Mouse (Mus musculus): Measurements from ENCODE around the gene Gm42417.

DNA sequence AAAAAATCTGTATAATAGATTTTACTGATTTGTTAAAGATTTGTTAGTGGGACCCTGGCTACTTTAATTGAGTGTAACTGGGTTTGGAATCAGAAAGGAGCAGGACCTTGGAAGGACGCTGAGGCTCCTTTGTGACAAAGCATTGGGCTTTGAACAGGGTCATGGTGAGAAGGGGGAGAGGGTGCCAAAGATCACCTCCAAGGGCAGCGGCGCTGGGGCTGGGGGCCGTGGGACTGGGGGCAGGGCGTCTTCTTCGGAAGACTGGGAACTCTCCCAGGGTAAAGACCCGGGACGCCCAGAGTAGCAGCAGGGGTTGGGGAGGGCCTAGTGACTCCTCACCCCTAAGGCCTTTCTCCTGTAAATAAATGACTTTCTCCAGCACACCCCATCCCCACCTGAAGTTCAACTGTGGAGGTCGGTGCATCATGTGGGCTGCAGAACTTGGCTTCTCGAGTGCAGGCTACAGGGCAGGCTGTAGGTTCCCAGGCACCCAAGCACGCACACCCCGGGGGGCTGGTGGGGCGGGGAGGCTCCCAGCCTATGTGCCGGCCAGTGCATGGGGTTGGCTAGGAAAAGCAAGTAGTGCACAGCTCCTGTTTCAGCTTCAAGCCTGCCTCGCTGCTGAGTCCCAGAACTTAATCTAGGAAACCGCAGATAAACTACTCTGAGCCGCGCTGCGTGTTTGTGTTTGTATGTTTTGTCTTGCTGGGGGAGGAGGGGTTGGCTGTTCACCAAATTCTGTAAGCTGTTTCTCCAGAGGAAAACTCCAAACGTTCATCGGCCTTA is 28.8 kb upstream of the Gm42417 start:
- TF ChIP-seq CTCF (IDR thresholded peaks at IDR 0.05; ENCODE audit: low read depth) (no peak), EP300 (IDR thresholded peaks at IDR 0.05; ENCODE audit: low read depth) (no peak)
